Mouse (Mus musculus) embryo, embryonic 10.5 days (tissue): Measurements from ENCODE around the gene Ostf1.

Experiments
- DNase-seq: peaks from one replicate; pipeline ENCODE4 v3.0.0-alpha.2; 2015; ENCODE audit warnings: low spot score

Gene Ostf1

DNA sequence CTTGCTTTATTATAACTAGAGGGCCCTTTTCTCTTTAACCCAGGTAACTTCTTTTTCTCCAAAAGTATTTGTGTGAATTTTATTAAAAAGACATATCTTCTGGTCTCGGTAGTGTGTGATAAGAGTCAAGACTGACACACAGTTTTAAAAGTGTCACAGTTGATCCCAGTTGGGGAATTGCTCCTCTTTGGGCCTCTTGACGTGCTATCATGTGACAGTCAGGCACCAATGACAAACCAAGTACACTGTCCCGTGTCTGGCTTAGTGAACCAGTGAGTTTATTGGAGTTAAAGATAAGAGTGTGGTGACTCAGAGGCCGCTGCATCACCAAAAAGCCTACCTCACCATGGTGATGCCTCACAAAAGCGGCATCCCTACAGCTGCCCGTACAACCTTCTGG is 12.5 kb upstream of the Ostf1 start:
- no peak for DNase-seq

DNA sequence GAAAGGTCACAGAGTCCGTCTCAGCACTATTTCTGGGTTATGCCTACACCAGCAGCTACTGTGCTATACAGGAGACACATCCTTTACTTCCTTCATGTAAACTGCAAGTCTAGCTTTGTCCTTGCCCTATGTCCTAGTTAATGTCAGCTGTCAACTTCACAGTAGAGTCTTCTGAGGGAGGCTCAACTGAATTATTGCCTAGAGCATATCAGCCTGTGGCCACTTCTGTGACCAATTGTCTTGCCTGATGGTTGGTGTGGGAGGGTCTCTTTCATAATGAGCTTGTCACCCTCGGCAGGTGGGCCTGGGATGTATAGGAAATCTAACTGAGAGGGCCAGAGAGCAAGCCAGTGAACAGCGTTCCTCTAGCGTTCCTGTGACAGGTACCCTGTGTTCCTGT is 11.8 kb upstream of the Ostf1 start:
- DNase-seq: no peak

DNA sequence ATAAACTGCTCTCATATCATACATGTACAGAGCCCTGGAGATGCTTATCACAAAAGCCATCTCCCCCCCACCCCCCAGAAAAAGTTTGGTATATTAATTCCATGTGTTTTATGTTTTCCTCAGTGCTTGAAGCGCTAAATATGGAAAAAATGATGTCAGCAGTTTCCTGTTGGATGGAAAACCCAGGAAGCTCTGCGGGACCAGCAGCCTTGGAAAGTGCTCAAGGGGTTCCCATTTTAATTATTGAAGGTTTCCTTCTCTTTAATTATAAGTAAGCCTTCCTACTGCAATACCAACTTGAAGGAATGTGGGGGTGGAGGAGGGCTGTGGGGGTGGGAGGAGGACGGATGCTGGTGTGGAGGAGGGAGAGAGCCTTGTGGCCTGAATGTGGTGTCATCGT is 9.4 kb upstream of the Ostf1 start:
- no peak for DNase-seq

DNA sequence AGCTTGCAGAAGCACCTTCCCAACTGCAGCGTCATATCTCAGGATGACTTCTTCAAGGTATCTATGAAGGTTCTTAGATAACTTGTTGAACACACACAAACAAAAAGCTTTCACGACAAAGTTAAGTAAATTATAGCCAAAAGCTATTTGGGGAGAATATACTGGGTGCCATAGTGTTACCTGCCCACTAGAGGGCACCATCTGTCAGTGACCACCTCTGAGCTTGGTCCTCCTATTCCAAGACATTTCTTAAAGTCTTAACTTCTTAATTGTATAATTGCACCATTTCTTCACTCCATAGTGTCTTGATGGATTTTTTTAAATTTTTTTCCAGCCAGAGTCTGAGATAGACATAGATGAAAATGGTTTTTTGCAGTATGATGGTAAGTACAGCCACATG is 7.9 kb upstream of the Ostf1 start:
- DNase-seq: no peak

DNA sequence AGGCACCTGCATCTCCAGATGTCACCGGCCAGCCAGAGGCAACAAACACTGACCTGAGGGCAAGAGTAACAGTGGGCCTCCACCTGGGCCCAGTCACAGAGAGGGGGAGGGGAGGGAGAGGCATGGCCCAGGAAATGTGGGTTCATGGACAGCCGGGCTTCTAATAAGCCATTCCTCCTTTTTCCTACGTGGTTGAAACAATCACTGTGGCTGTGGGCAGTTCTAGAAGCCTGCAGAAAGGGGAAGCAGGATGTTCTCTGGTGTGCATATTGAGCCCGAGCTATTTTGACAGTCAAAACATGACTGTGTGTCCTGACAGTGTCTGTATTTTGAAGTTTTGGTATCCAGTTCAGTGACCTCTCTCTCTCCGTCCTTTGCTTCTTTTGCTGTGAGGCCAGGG is 7.3 kb upstream of the Ostf1 start:
- no peak for DNase-seq

DNA sequence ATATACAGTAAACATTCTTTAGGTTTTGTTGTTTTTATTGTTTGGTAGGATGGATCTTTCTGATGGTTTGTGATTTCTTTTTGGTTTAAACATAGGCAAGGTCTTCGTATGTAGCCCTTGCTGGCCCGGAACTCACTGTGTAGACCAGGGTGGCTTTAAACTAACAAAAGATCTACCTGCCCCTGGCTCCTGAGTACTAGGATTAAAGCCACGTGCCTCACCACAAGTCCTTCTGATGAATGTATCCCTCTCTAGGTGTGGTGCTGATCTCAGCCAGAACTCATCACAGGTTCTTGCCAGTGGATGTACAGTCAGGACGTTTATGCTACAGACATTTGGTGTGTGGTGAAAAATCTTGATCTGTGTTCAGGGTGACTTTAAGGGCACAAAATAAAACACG is 6.3 kb upstream of the Ostf1 start:
- no peak for DNase-seq

DNA sequence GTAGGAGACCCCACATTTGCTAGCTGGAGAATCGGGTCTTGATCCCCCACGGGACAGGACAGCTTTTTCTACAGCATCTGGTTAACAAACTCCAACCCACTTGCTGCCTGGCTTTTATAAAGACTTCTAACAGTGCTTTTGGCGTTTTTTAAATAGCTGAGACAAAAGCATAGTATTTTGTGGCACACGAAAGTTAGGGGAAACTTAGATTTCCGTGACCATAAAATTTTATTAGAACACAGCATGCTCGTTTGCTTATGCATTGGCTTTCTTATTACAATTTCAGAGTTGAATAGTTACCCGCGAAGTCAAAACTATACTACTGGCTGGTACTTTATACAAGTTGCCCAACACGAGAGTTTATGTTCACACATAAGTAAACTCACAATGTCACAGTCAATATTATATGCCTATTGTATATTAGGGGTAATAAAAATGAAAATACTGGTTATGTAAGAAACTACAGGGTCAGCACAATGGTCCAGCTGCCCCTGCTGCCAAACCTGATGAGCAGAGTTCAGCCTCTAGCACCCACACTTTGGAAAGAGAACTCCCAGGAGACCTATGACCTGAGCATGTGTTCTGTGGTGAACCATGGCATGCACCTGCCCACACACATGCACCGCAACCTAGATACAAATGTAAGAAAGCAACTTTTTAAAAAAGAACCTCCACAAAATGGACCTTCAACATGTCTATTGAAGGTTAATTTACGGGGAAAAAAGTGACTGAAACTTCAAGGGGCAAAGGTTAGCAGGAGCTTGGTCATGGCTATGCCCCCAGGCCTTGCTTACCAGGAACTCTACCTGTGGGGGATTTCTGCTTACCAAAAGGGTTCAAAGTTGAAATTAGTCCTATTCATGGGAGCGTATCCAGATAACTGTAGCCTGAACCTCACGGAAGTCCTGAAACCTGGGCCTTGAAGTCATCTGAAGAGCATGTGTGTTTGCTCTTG is 885 bp upstream of the Ostf1 start:
- DNase-seq: no peak

DNA sequence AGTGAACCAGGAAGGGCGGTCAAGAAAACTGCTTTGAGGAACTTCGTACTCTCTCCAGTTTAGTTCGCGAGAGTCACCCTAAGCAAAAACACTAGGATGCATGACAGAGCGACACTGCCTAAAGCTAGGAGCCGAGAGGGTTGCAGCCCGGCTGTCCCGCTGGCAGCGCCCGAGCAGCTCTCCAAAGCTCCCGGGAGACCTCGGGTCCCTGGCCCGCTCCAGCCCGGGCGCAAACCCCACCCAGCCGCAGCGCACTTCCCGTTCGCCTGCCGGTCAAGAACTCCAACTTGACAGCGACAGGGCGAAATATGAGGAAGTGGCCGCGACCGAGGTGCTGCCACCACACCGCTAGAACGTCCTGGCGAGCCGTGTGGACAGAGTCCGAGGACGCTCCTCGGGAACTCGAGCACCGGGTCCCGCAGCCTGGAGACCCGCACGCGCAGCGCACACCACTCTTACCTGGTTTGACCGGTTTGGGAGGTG is 421 bp downstream of the Ostf1 start:
- peak; percentile 50 for DNase-seq

DNA sequence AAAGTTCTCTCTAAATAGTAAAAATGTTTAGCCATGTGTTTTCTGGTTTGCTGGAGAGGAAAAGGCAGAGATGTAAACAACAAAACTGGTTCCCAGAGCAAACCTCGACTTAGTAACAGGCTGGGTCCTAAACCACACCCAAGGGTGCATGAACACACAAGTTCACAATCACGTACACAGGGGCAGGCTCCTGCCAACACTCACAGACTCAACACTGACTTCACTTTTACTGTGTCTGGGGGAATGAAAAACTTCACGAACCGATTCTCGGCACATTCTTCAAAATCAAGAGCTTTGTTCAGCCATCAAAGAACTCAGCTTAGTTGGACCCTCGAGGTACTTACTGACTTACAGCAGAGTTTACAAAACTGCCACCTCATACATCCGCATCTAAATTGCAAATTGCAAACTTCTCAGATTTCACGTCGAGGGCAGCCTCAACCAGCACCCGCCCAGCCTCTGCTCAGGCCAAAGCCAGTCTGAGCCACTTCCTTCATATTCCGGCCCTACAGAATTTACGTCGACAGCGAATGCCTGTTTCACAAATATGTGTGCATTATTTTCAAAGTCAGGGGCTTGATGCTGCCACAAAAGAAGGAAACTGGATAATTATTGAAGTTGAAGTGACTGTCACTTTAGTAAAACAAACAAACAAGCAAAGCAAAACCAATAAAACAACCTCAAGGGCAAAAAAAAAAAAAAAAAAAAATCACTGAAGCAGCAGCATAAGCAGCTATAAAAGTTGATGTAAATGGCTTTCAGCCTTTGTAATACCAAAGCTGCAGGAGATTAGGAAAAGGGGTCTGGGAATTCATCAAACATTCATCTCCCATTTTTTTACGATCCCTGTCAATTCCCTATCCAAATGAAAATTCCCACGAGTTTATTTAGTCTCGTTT is 1.2 kb downstream of the Ostf1 start:
- DNase-seq: peak; percentile 63

DNA sequence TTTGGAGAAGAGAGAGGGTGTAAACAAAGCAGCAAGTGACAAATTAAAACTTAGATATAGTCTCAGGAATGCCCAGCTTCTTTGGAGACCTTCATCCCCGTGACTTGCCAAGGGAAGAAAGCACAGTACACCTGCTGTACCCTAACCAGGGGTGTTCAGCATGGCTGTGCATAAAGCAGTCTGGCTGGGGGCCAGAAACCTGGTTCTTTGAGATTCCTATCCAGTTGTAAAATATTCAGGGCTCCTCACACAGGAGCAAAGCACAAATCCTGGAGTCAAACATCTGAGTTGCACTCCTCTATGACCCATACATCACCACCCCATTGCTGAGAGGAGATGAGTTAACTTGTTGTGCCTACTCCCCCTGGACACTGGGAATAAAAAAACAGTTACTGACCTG is 2.0 kb downstream of the Ostf1 start:
- no peak for DNase-seq

DNA sequence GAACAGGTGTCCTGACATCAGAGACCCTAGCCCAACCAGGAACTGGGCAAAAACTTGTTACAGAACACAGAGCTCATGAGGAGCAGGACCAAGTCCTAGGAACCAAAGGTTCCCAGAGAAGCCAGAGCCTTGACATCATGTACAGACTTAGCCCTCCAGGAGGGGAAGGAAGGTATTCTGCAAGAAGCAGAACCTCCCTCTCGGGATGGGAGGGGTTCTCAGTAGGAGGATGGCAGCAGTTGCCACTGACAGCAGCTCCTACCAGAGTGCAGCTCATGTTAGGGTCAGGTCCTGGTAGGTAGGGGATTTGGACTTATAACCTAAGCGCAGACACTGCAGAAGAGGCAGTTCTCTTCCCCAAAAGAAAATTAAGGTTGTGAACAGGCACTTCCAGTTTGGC is 7.7 kb downstream of the Ostf1 start:
- no peak for DNase-seq

DNA sequence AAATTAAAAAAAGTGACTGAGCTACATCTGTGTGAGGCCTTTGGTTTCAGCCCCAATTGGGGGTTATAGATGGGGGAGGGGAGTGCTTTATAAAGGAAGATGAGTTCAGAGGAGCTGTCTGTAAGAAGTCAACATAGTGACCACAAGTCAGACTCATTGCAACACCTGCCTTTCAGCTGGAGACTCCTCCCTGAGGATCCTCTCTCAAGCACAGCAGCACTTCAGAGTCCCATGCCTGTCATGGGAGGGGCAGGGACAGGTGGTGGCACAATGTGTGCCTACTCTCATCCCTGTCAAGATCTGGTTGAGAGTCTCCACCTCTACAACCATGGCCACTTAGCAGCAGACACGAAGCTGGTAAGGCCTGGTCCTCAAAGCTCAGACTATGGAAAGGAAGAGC is 11.9 kb downstream of the Ostf1 start:
- no peak for DNase-seq

DNA sequence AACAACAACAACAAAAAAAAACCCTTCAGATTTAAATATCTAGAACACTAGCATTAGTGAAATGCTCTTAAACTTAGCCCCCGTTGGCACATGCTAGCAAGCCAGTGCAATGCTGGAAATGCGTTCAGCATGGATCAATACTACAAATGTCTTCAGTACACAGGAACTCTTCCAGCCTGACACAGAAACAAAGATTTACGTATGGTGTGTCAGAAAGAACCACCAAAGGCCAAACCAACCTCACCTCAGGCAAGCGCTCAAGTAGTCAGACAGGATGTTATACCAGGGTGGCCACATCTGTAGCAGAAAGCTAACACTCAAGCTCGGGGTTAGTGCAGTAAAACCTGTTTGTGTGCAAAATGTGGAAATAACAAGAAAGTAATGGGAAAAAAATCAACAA is 12.6 kb downstream of the Ostf1 start:
- no peak for DNase-seq

DNA sequence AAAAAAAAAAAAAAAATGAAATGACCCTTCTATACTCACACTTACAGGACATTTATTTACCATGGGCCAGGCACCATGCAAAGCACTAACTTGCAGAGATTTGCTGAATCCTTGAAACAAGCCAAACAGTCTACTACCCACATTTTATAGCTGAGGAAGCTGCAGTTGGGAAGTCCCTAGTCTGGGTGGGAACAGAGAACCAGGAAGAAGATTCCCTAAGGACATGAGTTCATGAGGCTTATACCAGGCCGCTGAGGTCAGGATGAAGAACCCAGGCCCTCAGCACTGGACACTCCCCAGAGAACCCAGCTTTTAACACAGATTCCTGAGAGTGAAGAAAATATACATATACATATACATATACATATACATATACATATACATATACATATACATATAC is 14.1 kb downstream of the Ostf1 start:
- no peak for DNase-seq

DNA sequence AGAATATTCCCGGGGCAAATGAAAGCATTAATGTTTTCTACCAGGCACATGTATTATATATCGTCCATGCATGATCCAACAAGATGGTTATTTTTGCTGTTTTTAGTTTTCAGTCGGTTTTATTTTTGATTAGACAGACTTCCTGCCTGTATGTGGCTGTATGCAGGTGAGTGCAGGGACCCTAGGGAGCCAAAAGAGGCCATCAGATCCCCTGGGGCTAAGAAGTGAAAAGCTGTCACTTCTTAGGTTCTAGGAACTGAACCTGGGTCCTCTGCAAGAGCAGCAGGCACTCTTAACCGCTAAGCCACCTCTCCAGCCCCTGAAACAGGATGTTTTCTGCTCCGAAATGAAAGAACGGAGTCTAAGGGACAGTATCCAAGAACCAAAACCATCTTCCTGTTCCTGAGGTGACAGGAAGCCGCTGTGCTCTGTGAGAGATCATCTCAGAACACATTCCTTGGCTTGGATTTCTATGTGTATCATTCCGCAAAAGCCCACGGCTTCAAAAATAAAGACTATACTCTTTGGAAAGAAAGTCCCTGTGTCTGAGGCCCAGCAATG is 15.9 kb downstream of the Ostf1 start:
- DNase-seq: no peak

DNA sequence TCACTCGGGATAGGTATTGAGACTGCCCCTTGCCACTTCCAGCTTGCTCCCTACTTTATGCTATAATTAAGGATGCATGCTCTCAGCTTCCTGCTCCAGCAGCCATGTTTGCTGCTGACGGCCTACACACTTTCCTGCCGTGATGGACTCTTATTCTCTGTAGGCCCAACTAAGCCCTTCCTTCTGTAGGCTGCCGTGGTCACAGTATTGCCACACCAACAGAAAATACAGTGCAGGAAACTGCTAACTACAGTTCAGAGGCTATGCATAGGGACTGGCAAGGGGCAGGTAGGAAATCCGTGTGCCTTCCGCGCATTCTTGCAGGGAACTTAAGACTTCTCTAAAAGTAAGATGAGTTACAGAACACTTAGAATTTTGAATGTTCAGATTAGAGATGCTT is 17.3 kb downstream of the Ostf1 start:
- DNase-seq: no peak

DNA sequence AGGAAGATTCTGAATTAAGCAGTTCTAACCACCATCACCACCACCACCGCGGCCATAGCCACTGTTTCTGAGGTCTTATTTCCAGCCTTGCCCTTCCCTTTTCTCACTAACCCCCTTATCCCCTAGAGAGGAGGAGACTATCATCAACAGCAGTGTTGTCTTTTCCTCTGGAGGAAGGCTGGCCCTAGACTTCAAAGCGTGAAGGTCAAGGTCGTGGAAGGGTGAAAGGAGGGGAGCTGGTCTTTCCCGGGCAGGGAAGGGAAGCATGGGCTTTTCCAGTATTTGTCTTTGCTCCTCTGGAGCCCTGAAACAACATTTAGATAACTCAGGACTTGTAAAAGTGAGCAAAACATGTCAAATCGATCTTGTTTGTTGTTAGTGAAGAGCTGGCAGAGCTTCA is 22.6 kb downstream of the Ostf1 start:
- DNase-seq: peak; percentile 53

DNA sequence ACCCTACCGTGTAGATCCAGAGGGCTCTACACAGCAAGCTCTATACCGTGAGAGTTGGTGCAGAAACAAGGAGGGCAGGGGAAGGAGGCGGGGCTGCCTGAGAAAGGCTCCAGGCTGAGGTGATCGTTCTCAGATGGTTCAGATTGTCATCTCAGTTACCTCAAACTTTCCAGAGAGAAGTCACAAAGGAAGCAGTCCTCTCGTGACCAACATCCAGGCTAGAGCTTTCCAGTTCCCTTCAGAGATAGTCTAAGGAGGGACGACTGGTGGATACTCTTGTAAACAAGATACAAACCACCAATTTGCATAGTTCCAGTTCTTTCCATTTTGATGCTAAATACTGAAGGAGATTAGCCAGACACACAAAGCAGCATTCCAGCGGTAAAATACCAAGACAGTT is 23.7 kb downstream of the Ostf1 start:
- no peak for DNase-seq

DNA sequence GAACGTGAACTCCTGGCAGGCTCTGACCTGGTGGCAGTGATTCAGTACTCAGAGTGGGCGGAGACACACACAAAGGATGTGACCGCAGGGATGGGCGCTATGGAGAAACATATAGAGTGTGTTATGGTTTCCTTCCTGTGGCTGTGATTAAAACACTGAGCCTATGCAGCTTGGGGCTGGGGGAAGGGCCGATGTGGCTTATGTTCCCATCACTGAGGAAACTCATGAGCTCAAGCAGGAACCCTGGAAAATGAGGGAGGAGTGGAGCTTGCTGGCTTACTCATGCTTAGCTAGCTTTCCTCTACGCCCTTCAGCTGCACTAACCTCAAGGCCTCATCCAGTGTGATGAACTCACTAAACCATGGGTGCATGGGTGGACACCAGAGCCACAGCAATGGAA is 28.6 kb downstream of the Ostf1 start:
- DNase-seq: no peak

DNA sequence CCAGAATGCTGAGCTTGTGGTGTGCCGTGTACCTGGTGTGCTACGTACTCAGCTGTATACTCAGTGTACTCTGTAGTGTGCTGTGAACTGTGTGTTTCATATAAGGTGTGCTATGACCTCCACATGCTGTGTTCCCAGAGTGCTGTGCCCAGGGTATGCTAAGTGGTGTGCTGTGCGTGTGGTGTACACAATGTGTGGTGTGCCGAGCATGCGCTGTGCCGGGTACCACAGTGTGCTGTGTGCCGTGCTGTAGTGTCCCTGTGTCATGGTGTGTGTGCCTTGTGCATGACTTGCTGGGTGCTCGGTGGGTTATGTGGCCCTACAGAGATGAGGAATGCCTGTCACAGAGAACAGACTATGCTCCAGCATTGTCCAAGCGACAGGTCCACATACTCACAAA is 31.0 kb downstream of the Ostf1 start:
- no peak for DNase-seq

DNA sequence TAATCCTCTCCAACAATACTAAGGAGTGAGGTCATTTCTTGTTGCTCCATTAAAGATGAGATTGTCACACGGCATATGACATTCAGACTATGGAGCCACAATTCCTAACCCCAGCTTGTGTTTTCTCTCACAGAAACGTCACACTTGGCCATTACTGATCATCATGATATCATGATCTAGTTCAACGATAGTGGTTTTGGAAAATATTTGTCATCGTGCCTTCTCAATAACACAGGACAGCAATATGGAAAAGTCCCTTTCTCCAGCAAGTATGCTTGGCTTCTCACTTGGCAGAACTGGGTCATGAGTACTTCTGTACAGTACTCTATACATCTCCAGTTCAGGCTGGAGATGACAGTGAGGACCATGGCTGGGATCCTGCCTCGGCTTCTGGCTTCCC is 32.0 kb downstream of the Ostf1 start:
- no peak for DNase-seq

DNA sequence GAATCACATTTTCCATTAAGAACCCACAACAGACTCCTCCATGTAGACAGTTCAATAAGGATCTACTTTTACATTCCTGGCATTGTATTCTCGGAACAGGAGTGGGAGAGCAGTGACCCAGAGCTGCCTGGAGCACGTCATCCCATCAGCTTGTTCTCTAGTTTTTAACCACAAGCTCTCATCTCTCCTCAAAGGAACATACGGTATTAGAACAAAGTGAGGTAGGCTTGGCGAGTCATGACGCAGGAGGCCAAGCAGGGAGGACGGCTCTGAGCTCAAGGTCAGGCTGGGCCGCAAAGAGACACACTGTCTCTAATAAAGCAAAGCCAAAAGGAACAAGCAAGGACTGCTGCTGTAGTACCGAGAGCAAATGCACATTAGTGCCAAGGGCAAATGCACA is 32.6 kb downstream of the Ostf1 start:
- no peak for DNase-seq
